Mouse (Mus musculus) neutrophil, adult 83 days (primary cell): ENCODE results near the gene Sbk1. TPM values are rescaled to one million over a fixed set of nuclear protein-coding genes. Genes with fewer than 3 reads are reported as not detected.

Source experiments
- total RNA-seq, 2 experiments: library from RNA; stranded (reverse); gene quantifications; one replicate each; pipeline ENCODE4 v1.2.4; 2023

Sbk1 gene
- total RNA-seq = 1 to 10 TPM; 5.5 to 9.2 TPM

DNA sequence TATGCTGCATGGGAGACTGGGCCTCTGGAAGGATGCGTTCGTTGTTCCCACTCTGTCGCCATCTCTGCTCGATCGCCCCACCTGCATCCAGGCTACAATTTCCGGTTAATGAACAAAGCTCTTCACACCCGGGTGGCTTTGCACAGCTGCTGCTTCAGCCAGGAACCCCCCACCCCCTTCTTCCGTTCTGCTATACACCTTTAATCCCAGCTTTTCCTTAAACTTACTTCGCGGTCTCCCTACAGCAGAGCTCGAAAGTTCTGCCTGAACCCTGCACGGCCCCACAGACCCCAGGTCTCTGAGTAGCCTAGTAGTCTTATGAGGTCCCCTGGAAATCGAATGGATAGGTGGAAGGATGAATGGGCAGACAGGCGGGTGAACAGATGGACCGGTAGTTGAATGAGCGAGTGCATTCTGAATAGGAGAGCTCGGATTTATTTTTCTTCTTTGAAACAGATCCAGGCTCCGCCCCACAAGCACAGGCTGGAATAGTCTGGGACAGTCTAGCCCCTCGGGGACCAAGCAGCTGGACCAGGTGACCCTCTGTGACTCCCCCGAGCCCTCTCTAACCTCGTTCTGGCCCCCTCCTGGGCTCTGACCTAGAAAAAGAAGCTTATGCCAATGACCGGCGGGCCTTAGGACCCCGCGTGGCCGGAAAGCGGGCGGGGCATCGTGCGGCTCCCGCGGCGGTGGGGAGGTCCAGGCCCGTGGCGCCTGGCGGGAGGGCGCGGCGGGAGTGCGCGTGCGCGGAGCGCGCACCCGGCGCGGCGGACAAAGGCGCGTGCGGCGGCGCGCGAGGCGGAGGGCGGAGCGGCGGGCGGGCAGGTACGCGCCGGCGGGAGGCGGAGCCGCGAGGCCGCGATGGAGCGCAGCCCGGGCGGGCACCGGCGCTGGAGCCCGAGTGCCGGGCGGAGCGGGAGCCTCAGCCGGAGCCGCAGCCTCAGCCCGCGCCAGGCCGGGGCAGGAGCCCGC, at the start of gene Sbk1:
Sbk1 (plus strand) TSS at position 908 of the 972 bp plus-strand sequence.

Other genes starting within 250 kb of the Sbk1 start
- under 1 TPM in 1 of 2 experiments, not detected in 1; 0.35 TPM for gene Gsg1l, start 190.2 kb upstream of the Sbk1 start, total RNA-seq
- gene Xpo6, start 72.1 kb upstream of the Sbk1 start, total RNA-seq = 100 to 1,000 TPM; 145 to 162 TPM
- 1 to 10 TPM; 1.8 to 2.1 TPM for gene Lat, start 97.0 kb downstream of the Sbk1 start, total RNA-seq
- 10 to 100 TPM; 26.2 to 32.1 TPM for gene Spns1, start 104.8 kb downstream of the Sbk1 start, total RNA-seq
- gene Nfatc2ip, start 124.1 kb downstream of the Sbk1 start, total RNA-seq = 10 to 100 TPM; 12.3 to 17.8 TPM
- gene Cd19, start 142.3 kb downstream of the Sbk1 start, total RNA-seq = 1 to 10 TPM; 2.3 to 2.8 TPM
- gene Rabep2, start 156.1 kb downstream of the Sbk1 start, total RNA-seq = 10 to 100 TPM; 15.2 to 15.5 TPM
- 1 to 10 TPM; 1.3 to 1.4 TPM for gene Atp2a1, start 190.5 kb downstream of the Sbk1 start, total RNA-seq
- gene Sh2b1, start 202.8 kb downstream of the Sbk1 start, total RNA-seq = 10 to 100 TPM; 43.2 to 49.3 TPM
- 10 to 100 TPM; 30.1 to 31.2 TPM for gene Tufm, start 214.7 kb downstream of the Sbk1 start, total RNA-seq
- gene Atxn2l, start 230.8 kb downstream of the Sbk1 start, total RNA-seq = 100 to 1,000 TPM; 131 to 140 TPM